Mouse (Mus musculus): ENCODE measurements at regions not wholly inside any gene's neighbourhood (a gene's known extent, or its start where the extent isn't known, plus 50 kb on each side); places are given as distances from the start of the nearest gene placed in this dataset.

DNA sequence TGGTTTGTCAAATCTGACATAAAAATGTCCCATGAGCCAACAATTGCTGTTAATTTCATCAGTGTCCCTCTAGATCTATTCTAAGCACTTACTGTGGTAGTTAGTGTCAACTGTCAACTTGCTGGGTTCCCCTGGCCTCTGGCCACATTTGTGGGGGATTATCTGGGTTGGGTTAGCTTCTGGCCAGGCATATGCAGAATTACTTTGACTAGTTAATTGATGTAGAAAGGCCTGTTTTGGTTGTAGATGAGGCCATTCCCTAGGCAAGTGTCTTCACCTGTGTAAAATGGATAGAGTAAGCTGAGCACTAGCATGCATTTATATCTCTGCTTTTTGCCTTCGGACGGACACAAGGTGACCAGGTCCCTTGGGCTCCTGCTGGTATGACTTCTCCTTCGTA lies 283.9 kb downstream of the 1810013L24Rik start:
- TF ChIP-seq CTCF (IDR thresholded peaks at IDR 0.05) (no peak), POLR2A (IDR thresholded peaks at IDR 0.05; ENCODE audit: insufficient read depth, low read depth, low read length) (no peak), EP300 (IDR thresholded peaks at IDR 0.05; ENCODE audit: insufficient read depth, low read depth, low read length) (no peak)
